Mouse (Mus musculus) MEL-GATA-1-ER (cell line): ENCODE measurements at regions not wholly inside any gene's neighbourhood (a gene's known extent, or its start where the extent isn't known, plus 50 kb on each side); places are given as distances from the start of the nearest gene placed in this dataset.

ENCODE experiments used
- DNase-seq: peaks from one replicate; pipeline ENCODE4 v3.0.0-alpha.2; 2012; ENCODE audit warnings: low read depth; ENCODE audit errors: extremely low read depth

DNA sequence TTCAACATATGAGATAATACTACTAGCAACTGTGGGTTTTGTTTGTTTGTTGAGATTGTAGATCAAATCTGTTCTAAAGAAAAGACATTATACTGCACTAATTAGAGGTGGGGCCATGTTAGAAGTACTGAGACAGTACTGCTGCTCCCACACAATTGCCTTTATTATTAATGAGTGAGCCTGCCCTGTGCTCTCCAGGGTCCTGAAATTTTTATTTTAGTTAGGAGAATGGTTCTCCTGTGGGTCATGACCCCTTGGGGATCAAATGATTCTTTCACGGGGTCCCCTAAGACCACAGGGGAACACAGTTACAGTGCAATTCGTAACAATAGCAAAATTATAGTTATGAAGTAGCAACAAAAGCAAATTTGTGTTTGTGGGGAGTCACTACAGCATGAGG, 268.8 kb downstream of the Gm9195 start:
- no peak for DNase-seq

DNA sequence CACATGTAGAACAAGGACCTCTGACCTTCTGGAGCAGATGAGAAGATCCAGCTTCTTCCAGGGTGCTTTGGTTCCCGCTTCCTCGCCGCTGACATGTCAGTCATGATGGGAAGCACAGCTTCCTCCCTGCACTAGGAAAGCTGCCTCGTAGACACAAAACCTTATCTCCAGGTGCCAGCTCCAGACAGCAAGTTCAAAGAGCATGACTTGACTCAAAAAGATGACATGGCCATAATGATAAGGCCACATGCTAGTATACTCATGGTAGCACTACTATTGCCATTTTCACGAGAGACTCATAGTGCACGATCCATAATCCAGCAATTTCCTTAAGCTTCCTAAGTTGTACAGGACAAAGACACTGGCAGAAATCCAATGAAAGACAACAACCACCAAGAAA, 272.1 kb downstream of the Gm9195 start:
- DNase-seq = no peak

DNA sequence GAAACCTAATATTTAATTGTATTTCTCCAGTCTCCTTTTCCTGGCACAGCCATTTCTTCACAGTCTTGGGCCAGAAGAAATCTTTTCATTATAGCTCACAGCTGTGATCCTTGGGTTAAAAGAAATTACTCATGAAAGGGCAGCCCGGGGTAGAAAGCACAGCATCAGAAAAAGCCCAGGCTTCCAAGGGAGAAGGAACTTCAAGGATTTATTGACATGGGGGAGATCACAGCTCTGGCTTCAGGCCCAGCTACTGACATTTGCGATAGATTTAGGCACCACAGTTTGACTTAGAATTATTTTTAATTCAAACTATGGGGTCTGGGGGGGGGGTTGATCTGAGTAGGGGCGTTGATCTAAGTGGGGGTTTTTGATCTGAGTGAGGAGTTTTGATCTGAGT, 291.3 kb downstream of the Gm9195 start:
- DNase-seq = no peak

DNA sequence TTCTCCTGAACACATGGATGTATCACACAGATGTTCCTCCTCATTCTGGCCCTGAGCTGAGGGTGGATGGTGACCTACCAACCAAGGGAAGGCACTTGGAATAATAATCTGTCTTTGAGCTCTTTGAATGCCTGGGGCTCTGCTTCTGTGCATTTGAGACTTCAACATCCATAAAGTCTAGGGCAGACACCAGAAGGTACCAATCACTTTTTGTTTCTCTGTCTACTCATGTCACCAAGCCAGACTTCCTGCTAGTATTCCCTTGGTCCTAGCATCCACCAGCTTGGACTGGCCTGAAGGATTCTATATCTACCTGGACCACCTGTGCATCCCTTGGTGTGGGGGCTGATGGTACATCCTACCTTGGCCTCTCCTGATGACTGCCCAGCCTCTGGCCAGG, 291.7 kb downstream of the Gm9195 start:
- DNase-seq = no peak

DNA sequence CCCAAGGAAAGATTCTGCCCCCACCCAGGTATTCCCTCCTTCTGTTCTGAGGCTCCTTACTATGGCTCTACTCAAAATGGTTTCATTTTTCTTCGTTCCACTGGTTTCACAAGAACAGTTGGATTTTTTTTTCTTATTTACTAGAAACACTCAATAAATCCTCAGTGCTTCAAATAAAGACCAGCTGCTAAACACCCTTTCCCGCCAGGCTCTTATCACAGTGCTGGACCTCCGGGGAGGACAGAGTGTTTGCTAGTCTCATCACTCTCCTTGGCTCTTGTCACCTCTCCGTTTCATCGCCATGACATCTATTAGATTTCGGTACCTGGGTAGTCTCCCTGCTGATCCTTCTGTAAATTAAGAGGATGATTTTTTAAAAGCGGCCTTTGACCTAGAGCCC, 293.7 kb downstream of the Gm9195 start:
- DNase-seq = no peak

DNA sequence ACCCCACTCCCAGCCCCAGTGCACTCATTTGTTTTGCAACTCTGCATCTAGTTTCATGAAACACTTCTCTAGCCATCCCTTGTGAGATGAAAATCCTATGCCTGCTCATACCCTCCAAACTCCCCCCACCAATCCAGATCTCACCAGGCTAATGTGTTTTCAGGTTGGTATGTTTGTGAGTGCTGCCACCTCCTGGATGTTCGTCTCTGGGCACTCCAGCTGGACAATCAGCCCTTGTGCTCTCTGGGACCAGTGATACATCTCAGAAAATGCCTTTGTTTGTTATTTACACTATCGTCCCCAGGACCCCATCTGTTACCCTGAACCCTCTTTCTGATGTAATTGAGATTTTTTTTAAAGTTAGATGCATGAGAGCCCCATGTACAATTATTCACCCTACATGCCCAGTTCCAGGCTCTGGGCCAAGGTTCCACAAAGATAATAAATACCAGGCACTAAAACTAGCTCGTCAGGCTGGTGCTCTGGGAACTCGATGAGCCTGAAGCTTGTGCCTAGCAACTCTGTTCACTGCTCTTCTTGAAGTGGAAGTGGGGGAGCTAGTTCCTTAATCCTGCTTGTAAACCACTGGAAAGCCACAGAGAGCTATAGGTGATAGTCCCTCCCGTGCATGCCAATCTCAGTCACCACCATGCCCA, 304.2 kb downstream of the Gm9195 start:
- no peak for DNase-seq

DNA sequence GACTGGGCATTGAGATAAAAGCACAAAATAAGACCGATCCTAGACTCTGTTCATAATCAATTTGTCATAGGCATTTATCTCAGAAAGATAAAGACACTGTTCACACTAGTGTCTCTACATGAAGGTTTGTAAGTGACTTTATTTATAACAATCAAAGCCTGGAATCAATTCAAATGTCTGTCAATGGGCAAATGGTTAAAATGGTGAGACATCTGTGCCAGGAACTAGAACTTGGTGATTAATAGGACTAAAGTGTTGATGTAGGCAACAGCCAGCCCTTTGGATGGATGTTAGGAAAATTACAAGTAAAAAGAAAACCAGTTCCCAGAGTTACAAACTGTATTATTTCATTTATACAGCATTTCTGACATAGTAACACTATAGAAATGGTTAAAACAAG, 315.9 kb downstream of the Gm9195 start:
- no peak for DNase-seq

DNA sequence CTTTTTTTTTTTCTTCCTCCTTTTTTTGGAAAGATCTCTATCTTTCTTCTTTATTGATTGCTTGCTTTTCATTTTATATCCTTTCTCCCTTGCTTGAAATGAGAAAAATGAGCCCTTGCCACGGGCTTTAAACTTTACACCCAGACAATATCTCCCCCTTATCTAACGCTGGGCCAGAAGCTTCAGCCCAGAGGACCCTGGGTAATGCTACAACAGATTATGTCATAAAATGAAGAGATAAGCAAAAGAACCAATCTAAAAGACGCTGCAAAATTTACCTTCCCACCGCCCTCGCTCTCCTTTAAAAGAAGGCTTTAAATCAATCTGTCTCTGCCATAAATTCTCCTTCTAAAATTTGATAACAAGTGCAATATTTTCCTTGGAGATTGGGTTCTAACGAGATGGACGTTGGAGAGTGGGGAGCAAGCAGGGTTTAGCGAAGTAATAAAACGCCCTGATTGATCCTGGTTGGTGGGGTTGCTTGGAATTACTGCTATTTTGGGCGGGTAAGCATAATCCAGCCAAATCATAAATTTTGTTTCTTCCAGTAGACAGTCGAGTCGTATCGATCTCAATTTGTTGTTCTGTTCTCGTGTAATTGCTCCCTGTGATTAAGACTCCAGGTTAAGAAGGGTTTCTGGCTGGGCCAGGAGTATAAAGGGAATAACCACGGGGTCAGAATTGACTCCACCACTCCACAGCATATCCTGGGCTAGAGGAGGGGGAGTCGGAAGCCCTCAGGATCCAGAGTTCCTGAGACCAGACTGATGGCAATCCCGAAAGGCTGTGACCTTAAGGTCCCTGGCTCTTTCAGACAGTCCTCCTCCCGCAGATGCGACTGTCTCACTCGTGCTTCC, 318.9 kb downstream of the Gm9195 start:
- no peak for DNase-seq

DNA sequence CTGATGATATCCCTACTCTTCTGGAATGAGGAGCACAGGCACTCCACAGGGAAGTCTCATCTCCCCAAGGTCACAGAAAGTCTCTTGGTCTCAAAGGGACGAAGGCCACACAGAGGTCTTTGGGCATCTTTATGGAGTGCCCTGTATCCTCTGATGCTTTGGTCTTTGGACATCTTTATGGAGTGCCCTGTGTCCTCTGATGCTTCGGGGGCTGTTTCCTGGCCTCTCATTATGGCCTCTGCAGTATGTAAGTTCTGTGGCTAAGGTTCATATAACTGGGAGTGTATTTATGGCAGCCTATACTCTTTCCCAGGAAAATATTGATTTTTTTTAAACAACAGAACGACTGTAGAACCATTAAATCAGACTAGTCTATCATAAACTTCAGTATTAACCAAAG, 319.9 kb downstream of the Gm9195 start:
- no peak for DNase-seq

DNA sequence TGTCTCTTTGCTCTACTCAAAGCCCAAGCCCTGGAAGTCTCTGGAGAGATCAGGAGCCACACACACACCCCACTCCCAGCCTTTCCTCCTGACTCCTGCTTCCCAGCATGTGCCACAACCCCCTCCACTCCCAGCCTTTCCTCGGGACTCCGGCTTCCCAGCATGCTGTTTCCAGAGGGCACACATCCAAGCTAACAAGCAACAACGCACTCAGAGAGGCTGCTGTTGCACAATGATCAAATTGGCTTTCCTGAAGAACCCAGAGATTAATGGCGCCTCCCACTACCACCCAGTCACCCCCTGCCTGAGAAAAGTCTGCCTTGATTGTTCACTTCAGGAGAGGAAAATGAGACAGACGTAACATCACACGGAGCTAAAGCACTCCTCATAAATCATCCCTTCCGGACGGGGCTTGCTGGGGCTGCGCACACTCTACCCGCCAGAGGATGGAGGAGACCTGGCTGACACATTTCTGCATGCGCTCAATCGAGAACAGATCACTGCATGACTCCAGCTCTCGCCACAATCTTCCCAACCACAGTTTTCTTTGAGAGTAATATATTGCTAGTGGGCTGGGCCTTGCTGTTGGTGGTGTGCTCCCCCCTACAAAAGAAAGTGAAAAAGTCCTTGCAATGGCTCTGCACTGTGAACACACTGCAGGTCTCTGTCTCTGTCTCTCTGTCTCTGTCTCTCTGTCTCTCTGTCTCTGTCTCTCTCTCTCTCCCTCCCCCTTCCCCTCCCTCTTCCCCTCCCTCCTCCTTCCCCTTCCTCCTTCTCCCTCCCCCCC, 332.9 kb downstream of the Gm9195 start:
- no peak for DNase-seq

DNA sequence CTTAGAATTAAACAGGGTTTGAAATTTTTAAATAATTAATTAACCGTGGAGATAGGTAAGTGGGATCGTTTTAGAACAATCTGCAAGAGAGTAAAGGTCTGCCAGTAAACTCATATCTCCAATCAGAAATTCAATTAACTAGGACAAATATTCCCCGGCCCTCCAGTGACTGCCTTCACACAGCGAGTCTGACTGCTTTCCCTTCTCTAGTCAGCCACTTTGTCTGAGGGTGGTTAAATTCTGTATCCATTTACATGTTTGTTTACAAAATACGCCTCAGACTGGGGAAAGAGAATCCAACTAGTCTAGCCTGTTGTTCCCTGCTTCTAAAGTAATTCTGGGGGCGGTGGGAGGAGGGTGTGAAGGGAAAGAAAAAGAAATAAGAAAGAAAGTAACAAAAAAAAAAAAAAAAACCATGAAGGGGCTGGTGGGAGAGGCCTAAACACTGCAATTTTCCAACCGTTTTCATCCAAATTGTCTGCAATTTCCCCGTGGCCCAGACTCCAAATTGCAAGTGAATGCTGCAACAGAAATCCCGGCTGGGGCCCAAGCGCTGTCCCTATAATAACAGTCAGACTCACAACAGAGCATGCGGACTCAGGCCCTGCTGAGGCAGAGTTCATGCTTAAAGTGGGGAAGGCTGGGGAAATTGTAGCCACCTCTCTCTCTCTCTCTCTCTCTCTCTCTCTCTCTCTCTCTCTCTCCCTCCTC, 336.3 kb downstream of the Gm9195 start:
- DNase-seq = no peak

DNA sequence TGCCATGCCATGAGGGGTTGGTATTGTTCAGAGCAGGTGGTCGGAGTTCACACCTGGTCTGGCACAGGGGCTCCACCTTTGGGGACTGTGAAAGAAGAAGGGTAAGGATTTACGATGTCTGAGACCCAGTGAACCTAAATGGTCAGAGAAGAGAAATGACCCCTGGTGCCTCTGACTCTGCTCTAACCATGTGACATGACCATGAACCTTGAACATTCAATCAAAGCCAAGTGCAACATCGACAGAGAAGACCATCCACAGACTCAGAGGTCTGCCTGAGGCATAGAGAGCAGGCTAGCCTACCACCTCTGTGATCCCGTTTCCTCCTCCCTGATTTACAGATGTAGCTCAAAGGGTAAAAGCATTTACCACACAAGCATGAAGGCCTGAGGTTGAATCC, 340.0 kb downstream of the Gm9195 start:
- DNase-seq = no peak

DNA sequence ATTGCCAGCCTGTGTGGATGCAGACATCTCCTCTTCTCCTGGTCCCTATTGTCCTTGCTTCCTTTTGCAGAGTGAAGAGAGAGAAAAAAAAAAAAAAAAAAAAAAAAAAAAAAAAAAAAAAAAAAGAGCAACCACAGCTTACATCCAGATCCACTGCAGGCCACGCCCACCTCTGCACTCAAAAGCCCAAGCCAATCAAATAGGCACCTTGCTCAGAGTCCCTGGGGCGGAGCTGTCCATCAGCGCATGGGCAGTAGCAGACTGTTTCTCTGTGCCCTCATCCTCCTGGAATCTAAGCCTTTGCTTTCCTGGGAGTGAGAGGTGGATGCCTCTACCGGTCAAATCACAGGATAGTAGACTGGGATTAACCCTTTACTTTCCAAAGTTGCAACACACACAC, 342.2 kb downstream of the Gm9195 start:
- DNase-seq = no peak

DNA sequence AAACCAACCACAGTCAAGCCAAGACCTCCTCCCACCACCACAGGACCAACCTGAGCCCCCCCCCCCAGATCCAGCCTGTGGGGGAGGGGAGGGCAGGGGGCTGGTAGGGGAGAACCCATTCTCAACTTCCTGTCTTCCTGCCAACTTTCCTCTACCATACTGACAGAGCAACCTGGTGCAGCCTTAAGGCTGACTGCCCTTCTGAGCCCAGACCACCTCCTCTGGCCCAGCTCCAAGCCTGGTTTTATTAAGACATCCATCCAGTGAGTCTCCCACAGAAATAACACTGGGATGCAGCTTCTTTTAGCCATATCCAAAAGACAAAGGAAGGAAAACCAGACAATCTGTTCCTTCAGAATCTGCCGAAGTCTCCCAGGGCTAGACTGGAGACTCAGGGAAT, 342.8 kb downstream of the Gm9195 start:
- no peak for DNase-seq

DNA sequence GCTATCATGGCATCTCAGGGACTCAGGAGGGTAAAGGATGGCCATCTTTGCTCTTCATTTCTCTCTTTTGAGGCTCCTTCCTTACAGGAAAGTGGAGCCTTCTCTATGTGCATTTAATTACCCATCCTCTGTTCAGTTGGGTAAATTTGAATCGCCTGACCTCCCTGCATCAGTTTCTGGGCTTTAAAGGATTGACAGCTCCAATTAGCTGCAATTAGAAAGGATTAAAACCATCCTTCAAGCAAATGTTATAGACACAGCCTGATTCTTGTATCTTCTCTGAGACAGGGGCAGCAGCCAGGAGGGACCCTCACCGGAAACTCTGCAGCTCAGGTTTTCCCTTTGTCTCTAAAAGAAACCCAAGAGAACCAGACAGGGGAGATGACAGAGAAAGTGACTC, 345.3 kb downstream of the Gm9195 start:
- no peak for DNase-seq

DNA sequence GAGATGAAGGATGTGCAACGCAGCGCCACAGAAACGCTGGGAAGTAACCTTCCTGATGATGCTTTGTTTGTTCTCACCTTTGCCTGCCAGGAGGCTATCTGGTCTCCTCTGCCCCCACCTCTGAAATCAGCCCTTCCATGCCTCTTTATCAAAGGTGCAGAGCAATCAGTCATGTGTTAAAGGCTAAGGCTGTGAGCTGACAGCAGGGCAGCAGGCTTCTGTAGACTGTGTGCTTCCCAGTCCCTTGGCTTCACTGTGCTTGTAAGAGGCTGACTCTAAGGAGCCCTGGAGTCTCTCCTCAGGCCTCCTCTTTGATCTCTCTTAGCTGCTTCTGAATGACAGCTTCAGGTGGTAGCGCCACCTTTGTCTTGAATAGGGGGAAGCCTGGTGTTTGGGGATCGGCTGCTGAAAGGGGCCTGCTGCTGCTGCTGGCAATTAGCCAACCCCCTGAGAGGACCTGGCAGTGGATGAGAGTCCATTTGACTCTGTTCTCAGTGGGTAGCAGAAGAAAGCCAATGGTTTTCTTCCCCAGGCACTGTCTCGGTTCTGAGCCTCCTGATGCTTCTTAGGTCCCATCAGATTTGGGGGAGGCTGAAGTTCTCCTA, 348.7 kb downstream of the Gm9195 start:
- no peak for DNase-seq

DNA sequence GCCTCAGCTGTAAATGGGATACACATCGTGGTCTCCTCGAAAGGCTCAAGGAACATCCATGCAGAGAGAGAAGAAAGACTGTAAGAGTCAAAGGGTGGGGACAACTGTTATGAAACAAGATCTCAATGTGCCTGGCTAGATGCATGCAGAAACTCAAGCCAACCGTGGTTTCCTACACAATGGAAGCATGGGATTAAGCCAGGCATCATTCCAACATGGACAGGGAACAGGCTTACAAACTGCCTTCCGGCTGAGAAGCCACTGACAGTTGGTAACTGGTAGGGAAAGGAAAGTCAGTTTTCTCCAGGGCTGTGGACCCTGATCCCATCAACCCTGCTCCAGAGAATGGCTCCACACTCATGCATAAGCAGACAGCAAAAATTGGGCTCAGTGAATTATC, 350.5 kb downstream of the Gm9195 start:
- DNase-seq = no peak

DNA sequence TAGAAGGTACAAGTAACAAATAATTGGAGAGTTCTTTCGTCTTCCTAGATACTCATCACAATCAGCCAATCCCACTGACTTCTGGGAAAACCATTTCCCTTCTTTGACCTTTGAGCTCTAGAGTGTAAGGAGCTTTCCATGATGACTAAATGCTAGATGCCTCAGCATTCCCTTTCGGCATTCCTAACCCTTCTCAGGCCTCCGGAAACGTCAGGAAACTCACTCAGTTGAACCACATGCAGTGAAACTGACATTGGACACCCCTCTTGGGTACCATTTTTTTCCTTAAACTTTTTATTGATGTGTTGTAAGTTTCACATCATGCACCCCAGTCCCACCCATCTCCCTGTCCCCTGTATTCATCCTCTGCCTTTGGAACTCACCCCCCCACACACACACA, 361.5 kb downstream of the Gm9195 start:
- no peak for DNase-seq

DNA sequence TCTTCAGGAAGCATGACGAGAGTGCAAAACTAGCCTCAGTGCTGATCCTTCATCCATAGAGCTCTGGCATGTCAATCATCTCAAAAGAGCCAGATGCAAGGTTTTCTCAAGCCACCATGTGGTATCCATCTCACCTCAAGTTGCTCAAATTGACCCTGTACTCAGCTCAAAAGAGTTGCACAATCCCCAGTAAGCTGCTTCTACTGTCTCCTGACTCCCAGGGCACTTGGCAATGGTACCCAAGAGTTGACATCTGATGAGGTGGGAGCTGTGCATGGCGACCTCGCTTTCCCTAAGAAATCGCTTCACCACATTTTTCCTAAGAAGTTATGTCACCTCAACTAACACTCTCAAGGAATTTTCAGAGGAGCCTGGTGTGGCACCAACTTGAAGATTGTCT, 369.9 kb downstream of the Gm9195 start:
- DNase-seq = no peak

DNA sequence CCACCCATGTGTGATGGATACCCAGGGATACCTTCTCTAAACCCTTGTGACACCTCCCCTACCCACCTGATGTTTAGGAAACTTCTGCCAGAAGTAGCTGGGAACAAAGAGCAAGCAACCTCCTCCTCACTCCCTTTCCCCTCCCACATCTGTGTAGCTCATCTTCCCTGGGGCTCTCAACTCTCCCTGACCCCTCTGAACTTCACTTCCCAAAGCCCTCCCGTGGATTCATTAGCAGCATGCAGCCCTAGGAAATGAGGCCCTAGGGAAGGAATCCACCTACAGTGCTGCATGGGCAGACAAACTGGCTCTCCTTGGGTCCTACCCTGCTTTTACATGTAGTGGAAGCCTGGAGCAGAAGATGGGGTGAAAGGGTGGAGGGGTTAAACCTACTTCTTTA, 370.6 kb downstream of the Gm9195 start:
- no peak for DNase-seq

DNA sequence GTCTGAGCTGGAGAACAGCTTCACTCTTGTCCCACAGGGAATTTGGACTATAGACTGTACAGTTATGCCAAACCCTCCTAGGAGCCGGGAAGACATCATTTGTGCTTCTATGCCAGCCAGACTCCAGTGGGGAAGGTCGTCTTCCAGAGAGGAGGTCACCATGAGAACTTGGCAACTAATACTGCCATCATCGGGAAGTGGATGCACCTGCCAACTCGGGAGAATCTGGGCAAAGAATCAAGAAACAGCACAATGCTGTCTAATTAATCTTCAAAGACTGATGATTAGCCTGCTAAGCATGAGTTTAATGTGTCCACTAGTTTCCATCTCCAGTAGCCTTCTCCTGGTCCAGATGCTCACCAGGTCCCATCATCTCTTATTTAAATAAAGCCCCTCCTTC, 374.8 kb downstream of the Gm9195 start:
- DNase-seq = no peak
